In genomic region chr5:147726701-147727393, GRCm38 (mm10) we compare ENCODE assay signal across 9 mouse cellular contexts. TPM values are rescaled to one million over a fixed set of nuclear protein-coding genes. Genes with fewer than 3 reads are reported as not detected.
A peak's percentile ranks its signal among the peaks of the same experiment; 100 is the strongest.
DNase-seq lines count a peak whose midpoint lies in the region; ATAC-seq lines count a peak whose summit lies in the region.
"Had no signal": no experiment of that assay in that cellular context is flagged by ENCODE, and none has a peak within 500 bp of the region (broad histone marks: within the 10 kb centered on the region; RNA-seq: fewer than 3 reads in every experiment).

No protein-coding gene starts in this region.

- WGBS in hindbrain, embryonic 11.5 days, result 4% methylated on average over 18 of the region's 18 CpGs

- H3K4me3 ChIP-seq in hindbrain, embryonic 11.5 days (ENCODE audit: low read depth, low read length), result no peak overlapping the region
- H3K4me3 ChIP-seq: erythroblast, embryonic 14.5 days had no signal

- peaks cover 61% of the 10 kb centered on the region for H3K27me3 ChIP-seq in hindbrain, embryonic 11.5 days (ENCODE audit: control insufficient read depth, insufficient read depth, low read length)

- no peak overlapping the region for H3K27ac ChIP-seq in hindbrain, embryonic 11.5 days (ENCODE audit: low read depth, low read length)

- peaks cover 11% of the 10 kb centered on the region for H3K4me1 ChIP-seq in hindbrain, embryonic 11.5 days (replicated peaks; ENCODE audit: control insufficient read depth, insufficient read depth, low read length)

- no peak overlapping the region for H3K9ac ChIP-seq in hindbrain, embryonic 11.5 days (ENCODE audit: low read depth, low read length)

- DNase-seq in heart, adult 18-20 months, result peak; percentile 42 to 52
- DNase-seq in heart, postnatal 25 days (ENCODE audit: low spot score), result no peak
- DNase-seq in adrenal gland, postnatal 10 days, result peak; percentile 56
- peak; percentile 46 for DNase-seq in hindbrain, embryonic 11.5 days (ENCODE audit: low spot score)
- DNase-seq in lung, postnatal 36 days, result peak; percentile 63
- no peak for DNase-seq in spleen, adult 18-20 months
- DNase-seq in c-Kit-positive CD71-positive TER-119-positive erythroid progenitor cells, embryonic 14.5 days (ENCODE audit: low spot score), result no peak
- DNase-seq in spleen, postnatal 10 days (ENCODE audit: low spot score in 2 of 2), result no peak

- no peak for ATAC-seq in hindbrain, embryonic 11.5 days (ENCODE audit: low FRiP score)

- H3K9me3 ChIP-seq in hindbrain, embryonic 11.5 days (ENCODE audit: control insufficient read depth, low read length), result no peaks in the 10 kb centered on the region

- no peaks in the 10 kb centered on the region for H3K36me3 ChIP-seq in hindbrain, embryonic 11.5 days (ENCODE audit: control insufficient read depth, insufficient read depth, low read length)

- no peak overlapping the region for H3K4me2 ChIP-seq in hindbrain, embryonic 11.5 days (replicated peaks; ENCODE audit: low read depth, low read length)

- intact Hi-C loops in heart, postnatal 25 days (cut with DNase I), result loop anchor here (1.0 kb wide), 1 partner anchor 25 kb away; no protein-coding TSS in a partner anchor

RNA-seq across cellular contexts. Expression of gene Flt1, which starts 1.0 kb away (rescaled TPM):
- total RNA-seq in heart, adult 18-20 months (2021), result 10 to 100 TPM; 72.0 to 79.5 TPM
- total RNA-seq in heart, postnatal 25 days (2021), result 10 to 100 TPM; 61.7 to 76.9 TPM
- total RNA-seq in adrenal gland, postnatal 10 days (2021), result 10 to 100 TPM; 37.5 to 40.7 TPM
- 12.3 and 13.5 TPM in 2 replicates for polyA plus RNA-seq in hindbrain, embryonic 11.5 days (2014; fragmentation: Nextera tagmentation; extraction: Ambion mirVana)

Comparison
In these comparisons a context has a peak if more than half of its experiments do, and no peak if none do; other contexts are left out.
1. DNase-seq: peak in heart, adult 18-20 months (2 of 2), adrenal gland, postnatal 10 days (single experiment), hindbrain, embryonic 11.5 days (single experiment) and lung, postnatal 36 days (single experiment); none in heart, postnatal 25 days (single experiment), spleen, adult 18-20 months (0 of 2), c-Kit-positive CD71-positive TER-119-positive erythroid progenitor cells, embryonic 14.5 days (single experiment) and spleen, postnatal 10 days (0 of 2).